Mouse (Mus musculus) retina, postnatal 1 day (tissue): Measurements from ENCODE around the gene Capn11.
A peak's percentile ranks its signal among the peaks of the same experiment; 100 is the strongest.

ENCODE experiments used
- DNase-seq: peaks from one replicate; pipeline ENCODE4 v3.0.0-alpha.2; 2012

Capn11 gene

GRCm38 (mm10) chr17:45659225-45659624, at the start of gene Capn11:
TSS of gene Capn11 (minus strand) at chr17:45659325.
- no peak for DNase-seq

GRCm38 (mm10) chr17:45708179-45708578, 49.1 kb upstream of the Capn11 start:
- DNase-seq = no peak

GRCm38 (mm10) chr17:45707376-45707775, 48.3 kb upstream of the Capn11 start:
- no peak for DNase-seq

GRCm38 (mm10) chr17:45706796-45707195, 47.7 kb upstream of the Capn11 start:
- no peak for DNase-seq

GRCm38 (mm10) chr17:45703187-45703586, 44.1 kb upstream of the Capn11 start:
- no peak for DNase-seq

GRCm38 (mm10) chr17:45702254-45702653, 43.1 kb upstream of the Capn11 start:
- DNase-seq = no peak

GRCm38 (mm10) chr17:45701236-45701591, 42.1 kb upstream of the Capn11 start:
- no peak for DNase-seq

GRCm38 (mm10) chr17:45700496-45701235, 41.5 kb upstream of the Capn11 start:
- peak; percentile 68 for DNase-seq

- no peak for DNase-seq
Measured at GRCm38 (mm10) chr17:45699039-45699740, 40.1 kb upstream of the Capn11 start.

GRCm38 (mm10) chr17:45698368-45698767, 39.2 kb upstream of the Capn11 start:
- no peak for DNase-seq

GRCm38 (mm10) chr17:45696981-45697380, 37.9 kb upstream of the Capn11 start:
- DNase-seq = no peak

GRCm38 (mm10) chr17:45695227-45696120, 36.3 kb upstream of the Capn11 start:
- DNase-seq = no peak

- DNase-seq = peak; percentile 29
Measured at GRCm38 (mm10) chr17:45693812-45694565, 34.9 kb upstream of the Capn11 start.

GRCm38 (mm10) chr17:45692159-45692558, 33.0 kb upstream of the Capn11 start:
- DNase-seq = no peak

- no peak for DNase-seq
Measured at GRCm38 (mm10) chr17:45690044-45690443, 30.9 kb upstream of the Capn11 start.

GRCm38 (mm10) chr17:45689120-45689519, 30.0 kb upstream of the Capn11 start:
- no peak for DNase-seq

- DNase-seq = peak; percentile 48
Measured at GRCm38 (mm10) chr17:45686716-45687115, 27.6 kb upstream of the Capn11 start, which contains the start of gene Tmem63b. TSS of gene Tmem63b (minus strand) at chr17:45686905.

GRCm38 (mm10) chr17:45686093-45686619, 27.0 kb upstream of the Capn11 start, which contains the start of gene Mrpl14:
TSS of gene Mrpl14 (plus strand) at chr17:45686322.
- DNase-seq = peak; percentile 96

- peak; percentile 63 for DNase-seq
Measured at GRCm38 (mm10) chr17:45685171-45686092, 26.3 kb upstream of the Capn11 start.

GRCm38 (mm10) chr17:45684667-45685131, 25.6 kb upstream of the Capn11 start:
- DNase-seq = no peak

GRCm38 (mm10) chr17:45682843-45683242, 23.7 kb upstream of the Capn11 start:
- no peak for DNase-seq
